Comparison of ENCODE assay signal across 8 mouse cellular contexts in genomic region chr13:111798044-111798443, GRCm38 (mm10). TPM values are rescaled to one million over a fixed set of nuclear protein-coding genes. Genes with fewer than 3 reads are reported as not detected.
DNase-seq lines count a peak whose midpoint lies in the region; ATAC-seq and TF ChIP-seq lines count a peak whose summit lies in the region.

No protein-coding gene starts in this region.

- 63% methylated on average over 12 of the region's 12 CpGs for WGBS in intestine, embryonic 14.5 days
- WGBS in macrophage (ENCODE audit: missing documents), result 65% methylated on average over 11 of the region's 12 CpGs
- 76% methylated on average over 12 of the region's 12 CpGs for WGBS in forebrain, embryonic 12.5 days

- no peak for DNase-seq in layer of hippocampus, adult 2 months (ENCODE audit: low spot score in 2 of 2)
- DNase-seq in layer of hippocampus, adult 18-20 months (ENCODE audit: low spot score in 2 of 2), result no peak
- no peak for DNase-seq in intestine, embryonic 14.5 days (ENCODE audit: low spot score)
- DNase-seq in retina, embryonic 14.5 days (ENCODE audit: low spot score), result no peak
- no peak for DNase-seq in left cerebral cortex, adult 8-10 months (ENCODE audit: low spot score in 2 of 2)

- no peak overlapping the region for H3K9ac ChIP-seq in intestine, embryonic 14.5 days (ENCODE audit: low read length)
- H3K9ac ChIP-seq in forebrain, embryonic 12.5 days, result no peak overlapping the region

- H3K79me2 ChIP-seq in macrophage (ENCODE audit: inconsistent target), result peaks cover 100% of the 10 kb centered on the region

- H3K27me3 ChIP-seq in intestine, embryonic 14.5 days (replicated peaks; ENCODE audit: control insufficient read depth, insufficient read depth, low read length), result no peaks in the 10 kb centered on the region
- no peaks in the 10 kb centered on the region for H3K27me3 ChIP-seq in forebrain, embryonic 12.5 days

- H3K4me2 ChIP-seq in intestine, embryonic 14.5 days (ENCODE audit: low read length), result no peak overlapping the region
- no peak overlapping the region for H3K4me2 ChIP-seq in forebrain, embryonic 12.5 days

- no peaks in the 10 kb centered on the region for H3K9me3 ChIP-seq in intestine, embryonic 14.5 days (ENCODE audit: control insufficient read depth, low read length)
- H3K9me3 ChIP-seq in forebrain, embryonic 12.5 days, result no peaks in the 10 kb centered on the region

- ATAC-seq in intestine, embryonic 14.5 days (replicated peaks; ENCODE audit: low FRiP score, low TSS enrichment, low read depth), result no peak
- ATAC-seq in forebrain, embryonic 12.5 days (ENCODE audit: low FRiP score), result no peak

- TF ChIP-seq CTCF in layer of hippocampus, adult 2 months (conservative IDR thresholded peaks at IDR 0.05), result no peak
- no peak for TF ChIP-seq CTCF in bone marrow macrophage, adult 2 months (IDR thresholded peaks at IDR 0.05; ENCODE audit: low read depth, low read length)

- no peak overlapping the region for H3K4me3 ChIP-seq in layer of hippocampus, adult 2 months
- H3K4me3 ChIP-seq in bone marrow macrophage, adult 2 months (ENCODE audit: insufficient read depth, low read length), result peak overlapping the region; percentile 38; the same call in 1 of the 2 replicates
- H3K4me3 ChIP-seq in intestine, embryonic 14.5 days (ENCODE audit: low read depth, low read length), result no peak overlapping the region
- H3K4me3 ChIP-seq in macrophage (ENCODE audit: inconsistent target), result no peak overlapping the region
- H3K4me3 ChIP-seq in forebrain, embryonic 12.5 days (replicated peaks), result no peak overlapping the region

- H3K36me3 ChIP-seq in intestine, embryonic 14.5 days (ENCODE audit: control insufficient read depth, insufficient read depth, low read length), result no peaks in the 10 kb centered on the region
- H3K36me3 ChIP-seq in macrophage (ENCODE audit: inconsistent target), result no peaks in the 10 kb centered on the region; the same call in 1 of the 2 replicates
- H3K36me3 ChIP-seq in forebrain, embryonic 12.5 days (replicated peaks), result no peaks in the 10 kb centered on the region

- H3K4me1 ChIP-seq in bone marrow macrophage, adult 2 months (ENCODE audit: control insufficient read depth, insufficient read depth, low read length), result peaks cover 73% of the 10 kb centered on the region
- peaks cover 63% of the 10 kb centered on the region for H3K4me1 ChIP-seq in intestine, embryonic 14.5 days (replicated peaks; ENCODE audit: control insufficient read depth, insufficient read depth, low read length)
- peaks cover 55% of the 10 kb centered on the region for H3K4me1 ChIP-seq in forebrain, embryonic 12.5 days

- peak overlapping the region; percentile 39; the same call in 1 of the 2 replicates for H3K27ac ChIP-seq in layer of hippocampus, adult 2 months
- peak overlapping the region; percentile 88; the same call in 1 of the 2 replicates for H3K27ac ChIP-seq in bone marrow macrophage, adult 2 months (ENCODE audit: insufficient read depth, low read depth, low read length)
- H3K27ac ChIP-seq in intestine, embryonic 14.5 days (ENCODE audit: low read depth), result 0 out of 2 replicates have a peak overlapping the region, but pooled peaks have one; percentile 68
- peak overlapping the region; percentile 80 for H3K27ac ChIP-seq in macrophage
- H3K27ac ChIP-seq in forebrain, embryonic 12.5 days, result no peak overlapping the region

- TF ChIP-seq POLR2A in bone marrow macrophage, adult 2 months (IDR thresholded peaks at IDR 0.05; ENCODE audit: borderline replicate concordance, low read depth, low read length), result no peak

RNA-seq across cellular contexts. Expression of gene Map3k1, which starts 10.7 kb away (rescaled TPM):
- 10 to 100 TPM in 1 of 2 experiments, 1 to 10 TPM in 1; 9.4 to 11.2 TPM for total RNA-seq in layer of hippocampus, adult 2 months (2021)
- 10 to 100 TPM in 1 of 2 experiments, 1 to 10 TPM in 1; 9.4 to 10.1 TPM for total RNA-seq in layer of hippocampus, adult 18-20 months (2021)
- 58.7 and 61.5 TPM in 2 replicates for polyA plus RNA-seq in bone marrow macrophage, adult 2 months (2012; ENCODE audit: insufficient read depth, insufficient read length, missing spikeins)
- 30.4 and 33.1 TPM in 2 replicates for polyA plus RNA-seq in intestine, embryonic 14.5 days (2014; fragmentation: Nextera tagmentation; extraction: Ambion mirVana)
- total RNA-seq in macrophage (2018; cell fraction: chromatin; rRNA removed), result 100 to 1,000 TPM in 13 of 26 experiments, 10 to 100 TPM in 13; 30.3 to 165 (median 107) TPM
- total RNA-seq in macrophage (2018; cell fraction: cytosol; rRNA removed), result 100 to 1,000 TPM in 6 of 26 experiments, 10 to 100 TPM in 20; 25.9 to 112 (median 84.7) TPM
- total RNA-seq in macrophage (2018; cell fraction: nucleus; rRNA removed), result 100 to 1,000 TPM in 12 of 26 experiments, 10 to 100 TPM in 14; 53.0 to 197 (median 92.2) TPM
- polyA plus RNA-seq in macrophage (2018), result 17.8 to 36.0 TPM (median 34.3 TPM) in 3 replicates
- 10 to 100 TPM in 3 of 4 experiments, 1 to 10 TPM in 1; 8.5 to 13.2 (median 12.0) TPM for total RNA-seq in left cerebral cortex, adult 8-10 months (2022)
- 14.3 and 15.3 TPM in 2 replicates for polyA plus RNA-seq in forebrain, embryonic 12.5 days (2016; fragmentation: Nextera tagmentation; extraction: Ambion mirVana)
